Mouse (Mus musculus): Measurements from ENCODE around the gene Six1. TPM values are rescaled to one million over a fixed set of nuclear protein-coding genes. Genes with fewer than 3 reads are reported as not detected.

Gene Six1
- 0.54 and 1.4 TPM in 2 replicates for polyA plus RNA-seq (2015; fragmentation: Nextera tagmentation; extraction: Ambion mirVana)

DNA sequence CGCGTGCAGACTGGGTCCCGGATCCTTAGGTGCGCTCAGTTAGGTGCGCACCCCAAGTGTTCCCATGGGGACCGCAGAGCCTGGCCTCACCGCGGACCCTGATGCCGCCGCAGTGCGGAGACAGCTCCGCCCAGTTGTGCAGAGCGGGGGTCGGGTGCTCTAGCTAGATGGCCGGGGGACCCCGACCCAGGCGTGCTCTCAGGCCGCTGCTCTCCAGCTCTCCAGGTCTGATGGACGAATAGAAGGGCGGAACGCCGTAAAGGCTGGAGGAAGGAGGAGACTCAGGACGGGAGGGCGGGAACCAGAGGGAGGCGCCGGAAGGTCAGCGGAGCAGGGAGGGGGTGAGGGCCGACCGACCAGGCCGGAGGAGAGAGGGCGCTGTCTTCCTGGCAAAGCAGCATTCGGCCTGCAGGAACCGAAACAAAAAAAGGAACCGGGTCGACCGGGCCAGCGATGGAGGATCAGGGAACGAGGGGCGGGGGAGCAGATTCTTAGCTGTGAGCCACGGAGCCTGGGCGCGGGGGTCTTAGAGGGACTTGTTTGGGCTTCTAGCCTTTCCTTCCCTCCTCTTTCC is at the start of gene Six1:
Six1 (minus strand) TSS at position 220 of the 574 bp plus-strand sequence.

Other genes with a start within 250 kb of the Six1 start
- not detected in 2 replicates for gene Six6, start 114.0 kb downstream of the Six1 start, polyA plus RNA-seq (2015; fragmentation: Nextera tagmentation; extraction: Ambion mirVana)
- gene 4930447C04Rik, start 113.1 kb downstream of the Six1 start, polyA plus RNA-seq (2015; fragmentation: Nextera tagmentation; extraction: Ambion mirVana) = 1.7 and 2.2 TPM in 2 replicates
- gene Six4, start 59.6 kb upstream of the Six1 start, polyA plus RNA-seq (2015; fragmentation: Nextera tagmentation; extraction: Ambion mirVana) = 0.13 and 0.46 TPM in 2 replicates
- gene Mnat1, start 69.8 kb upstream of the Six1 start, polyA plus RNA-seq (2015; fragmentation: Nextera tagmentation; extraction: Ambion mirVana) = 25.9 and 28.8 TPM in 2 replicates
- 10.7 and 17.9 TPM in 2 replicates for gene Trmt5, start 232.8 kb upstream of the Six1 start, polyA plus RNA-seq (2015; fragmentation: Nextera tagmentation; extraction: Ambion mirVana)
- 4.0 and 6.8 TPM in 2 replicates for gene Slc38a6, start 232.9 kb upstream of the Six1 start, polyA plus RNA-seq (2015; fragmentation: Nextera tagmentation; extraction: Ambion mirVana)